Mouse (Mus musculus) bone marrow macrophage, adult 2 months (primary cell): ENCODE measurements around the gene Ppp2r5d. TPM values are rescaled to one million over a fixed set of nuclear protein-coding genes. Genes with fewer than 3 reads are reported as not detected.
A peak's percentile ranks its signal among the peaks of the same experiment; 100 is the strongest.

Source experiments
- H3K27ac ChIP-seq: 2 replicates; pipeline ENCODE4 v1.5.1; 2012; ENCODE audit warnings: low read depth, low read length; ENCODE audit not compliant: insufficient read depth
- H3K4me1 ChIP-seq: 2 replicates; pipeline ENCODE4 v1.6.1; 2012; ENCODE audit warnings: low read length; ENCODE audit not compliant: control insufficient read depth, insufficient read depth
- H3K4me3 ChIP-seq: 2 replicates; pipeline ENCODE4 v1.5.1; 2012; ENCODE audit warnings: mild to moderate bottlenecking, low read length, moderate library complexity; ENCODE audit not compliant: insufficient read depth
- CTCF ChIP-seq: IDR thresholded peaks from 2 replicates; pipeline ENCODE4 v1.5.1; 2012; ENCODE audit warnings: low read depth, mild to moderate bottlenecking, low read length, moderate library complexity
- POLR2A ChIP-seq: IDR thresholded peaks from 2 replicates; pipeline ENCODE4 v1.6.1; 2012; ENCODE audit warnings: mild to moderate bottlenecking, low read depth, low read length, borderline replicate concordance
- polyA plus RNA-seq: library from polyadenylated mRNA; stranded (reverse); fragments of >200 nt; gene quantifications from 2 replicates; pipeline ENCODE4 v1.2.4, GENCODE M21; 2012; ENCODE audit not compliant: missing spikeins, insufficient read depth, insufficient read length

Gene Ppp2r5d
- polyA plus RNA-seq, 1 experiment, result 38.2 TPM

GRCm38 (mm10) chr17:46721077-46721476, 16.2 kb upstream of the Ppp2r5d start:
- no peak overlapping the region for H3K27ac ChIP-seq
- no peaks in the 10 kb centered on the region for H3K4me1 ChIP-seq
- TF ChIP-seq POLR2A, result no peak
- no peak for TF ChIP-seq CTCF
- no peak overlapping the region for H3K4me3 ChIP-seq

DNA sequence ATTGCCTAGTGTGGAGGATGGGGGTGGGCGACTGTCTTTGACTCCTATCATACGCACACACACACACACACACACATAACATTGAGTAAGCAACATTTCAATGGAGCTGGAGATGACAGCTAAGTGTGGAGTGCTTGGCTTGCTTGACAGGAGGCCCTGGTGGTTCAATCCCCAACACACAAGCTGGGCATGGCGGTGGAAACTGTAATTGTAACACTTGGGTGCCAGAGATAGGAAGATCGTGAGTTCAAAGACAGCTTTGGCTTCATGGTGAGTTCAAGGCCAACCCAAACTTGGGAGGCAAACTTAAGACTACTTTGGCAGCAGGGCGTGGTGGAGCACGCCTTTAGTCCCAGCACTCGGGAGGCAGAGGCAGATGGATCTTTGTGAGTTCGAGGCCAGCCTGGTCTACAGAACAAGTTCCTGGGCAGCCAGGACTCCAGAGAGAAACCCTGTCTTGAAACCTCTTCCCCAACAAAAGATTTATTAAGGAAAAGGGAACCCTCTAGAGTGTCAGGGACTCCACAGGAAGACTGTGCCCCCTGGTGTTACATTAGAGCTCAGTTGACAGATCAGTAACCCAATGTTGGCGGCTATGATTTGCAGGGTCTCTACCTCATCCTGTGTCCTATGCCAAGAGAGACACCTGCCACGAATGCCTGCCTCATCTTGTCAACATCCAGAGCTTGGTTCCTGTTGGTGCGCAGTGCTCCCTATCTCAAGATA, 10.0 kb upstream of the Ppp2r5d start:
- H3K4me1 ChIP-seq, result peaks cover 8% of the 10 kb centered on the region; the same call in 1 of the 2 replicates
- no peak overlapping the region for H3K4me3 ChIP-seq
- TF ChIP-seq POLR2A, result no peak
- TF ChIP-seq CTCF, result no peak
- no peak overlapping the region for H3K27ac ChIP-seq

DNA sequence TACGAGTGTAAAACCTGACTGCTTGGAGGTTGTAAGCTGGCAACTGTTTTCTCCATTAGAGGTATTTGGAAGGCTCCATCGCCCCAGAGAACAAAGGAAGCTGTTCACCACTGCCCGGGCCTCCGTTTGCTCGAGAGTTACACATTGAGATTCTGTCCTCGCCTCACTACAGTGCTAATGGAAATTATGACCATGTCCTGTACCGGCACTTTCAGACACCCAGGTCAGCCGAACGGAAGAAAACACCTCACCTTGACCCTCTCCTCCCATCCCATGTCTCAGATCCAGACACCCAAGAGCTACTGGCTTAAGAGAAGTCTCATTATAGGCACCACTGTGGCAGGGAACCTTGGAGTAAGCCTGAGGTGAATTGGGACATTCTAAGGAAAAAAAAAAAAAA, 8.9 kb upstream of the Ppp2r5d start:
- TF ChIP-seq POLR2A (no peak), CTCF (no peak)
- Histone ChIP-seq H3K4me3 (no peak overlapping the region), H3K27ac (no peak overlapping the region), H3K4me1 (peaks cover 8% of the 10 kb centered on the region; the same call in 1 of the 2 replicates)

DNA sequence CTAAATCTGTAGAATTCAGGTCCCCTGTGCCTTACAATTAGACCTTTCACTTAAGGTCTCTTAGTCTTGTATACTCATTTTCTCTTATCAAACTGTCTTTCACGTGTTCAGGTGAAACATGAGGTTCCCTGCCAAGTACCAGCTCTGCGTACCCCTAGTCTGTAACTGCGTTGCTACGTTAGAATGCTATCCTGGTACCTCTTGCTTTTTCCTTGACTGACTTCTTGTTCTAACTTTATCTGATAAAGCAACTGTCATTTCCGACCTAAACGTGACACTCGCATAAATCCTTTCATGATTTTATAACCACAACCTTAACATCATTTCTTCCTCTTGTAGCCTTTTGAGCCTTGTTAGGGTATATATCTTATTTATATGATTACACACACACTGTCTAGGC, 7.5 kb upstream of the Ppp2r5d start:
- Histone ChIP-seq H3K4me3 (peak overlapping the region; percentile 95), H3K4me1 (peaks cover 8% of the 10 kb centered on the region; the same call in 1 of the 2 replicates), H3K27ac (no peak overlapping the region)
- TF ChIP-seq POLR2A (no peak), CTCF (no peak)

DNA sequence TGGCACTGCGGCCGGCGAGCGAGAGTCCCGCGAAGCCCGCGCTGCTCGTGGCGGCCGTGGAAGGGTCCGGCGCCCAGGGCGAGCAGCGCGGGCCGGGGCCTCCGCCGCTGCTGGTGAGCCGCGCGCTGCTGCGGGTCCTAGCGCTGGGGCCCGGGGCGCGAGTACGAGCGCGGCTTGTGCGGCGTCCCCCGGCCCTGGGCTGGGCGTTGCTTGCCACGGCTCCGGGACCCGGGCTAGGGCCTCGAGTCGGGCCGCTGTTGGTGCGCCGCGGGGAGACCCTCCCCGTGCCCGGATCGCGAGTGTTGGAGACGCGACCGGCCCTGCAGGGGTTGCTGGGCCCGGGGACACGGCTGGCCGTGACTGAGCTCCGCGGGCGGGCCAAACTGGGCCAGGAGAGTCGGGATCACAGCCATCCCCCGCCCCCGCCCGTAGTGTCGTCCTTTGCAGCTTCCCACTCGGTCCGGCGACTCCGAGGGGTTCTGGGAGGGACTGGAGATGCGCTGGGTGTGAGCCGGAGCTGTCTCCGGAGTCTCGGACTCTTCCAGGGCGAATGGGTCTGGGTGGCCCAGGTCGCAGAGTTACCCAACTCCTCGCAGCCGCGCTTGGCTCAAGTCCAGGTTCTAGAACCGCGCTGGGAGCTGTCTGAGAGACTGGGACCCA, 6.8 kb upstream of the Ppp2r5d start:
- Histone ChIP-seq H3K27ac (peak overlapping the region; percentile 39), H3K4me1 (peaks cover 8% of the 10 kb centered on the region; the same call in 1 of the 2 replicates), H3K4me3 (peak overlapping the region; percentile 95)
- TF ChIP-seq POLR2A (no peak), CTCF (no peak)

- Histone ChIP-seq H3K4me3 (peak within 1 kb of the TSS; percentile 95), H3K27ac (peak within 1 kb of the TSS; percentile 39), H3K4me1 (peaks cover 8% of the 10 kb centered on the region; the same call in 1 of the 2 replicates)
- TF ChIP-seq CTCF (0 out of 2 replicates have a peak, but pooled peaks have one; percentile 13), POLR2A (no peak)
These were observed 6.2 kb upstream of the Ppp2r5d start, which contains the start of gene Pex6 for GRCm38 (mm10) chr17:46710959-46711597. Pex6 (plus strand) TSS chr17:46711463.

GRCm38 (mm10) chr17:46706375-46707089, 1.6 kb upstream of the Ppp2r5d start:
- Histone ChIP-seq H3K4me3 (no peak overlapping the region), H3K27ac (no peak overlapping the region), H3K4me1 (peaks cover 13% of the 10 kb centered on the region)
- TF ChIP-seq CTCF (no peak), POLR2A (no peak)

DNA sequence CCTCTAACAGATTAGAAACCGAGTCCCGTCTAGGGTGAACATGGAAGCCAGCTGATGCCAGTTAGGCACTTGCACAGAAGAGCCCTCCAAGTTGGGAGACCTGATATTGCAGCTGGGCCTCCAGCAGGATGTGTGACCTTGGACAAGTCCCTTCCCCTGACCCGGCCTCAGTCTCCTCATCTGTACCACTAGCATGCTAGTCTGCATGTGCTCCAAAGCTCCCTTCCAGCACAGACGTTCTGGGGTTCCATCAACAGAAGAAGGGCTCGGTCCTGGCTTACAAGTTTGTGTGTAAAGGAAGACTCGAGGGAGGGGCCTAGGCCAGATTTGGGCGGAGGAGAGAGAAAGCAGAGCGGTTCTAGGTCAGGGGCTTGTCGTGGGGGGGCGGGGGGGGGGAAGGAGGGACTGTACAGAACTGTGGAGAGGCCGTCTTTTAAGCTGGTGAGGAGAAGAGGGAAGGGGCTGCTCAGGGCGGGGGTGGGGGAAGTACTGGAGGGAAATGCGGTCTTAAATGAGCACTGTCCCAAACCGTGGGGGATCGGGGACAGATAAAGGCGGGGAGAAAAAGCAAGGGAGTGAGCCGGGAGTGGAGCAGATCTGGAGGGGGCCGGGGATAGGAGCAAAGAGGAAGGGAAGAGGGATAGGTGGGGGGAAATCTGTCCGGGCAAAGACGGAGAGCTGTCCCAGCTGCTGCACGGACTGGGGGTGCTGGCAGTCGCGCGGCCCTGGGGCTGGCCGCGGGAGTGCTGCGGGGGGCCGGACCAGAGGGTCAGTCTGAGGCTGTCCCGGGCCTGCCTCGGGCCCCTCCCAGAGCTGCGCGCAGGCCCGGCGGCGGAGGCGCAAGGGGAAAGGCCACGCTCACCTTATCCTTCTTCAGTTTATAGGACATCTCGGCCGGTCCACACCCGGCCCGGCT, 682 bp downstream of the Ppp2r5d start:
- Histone ChIP-seq H3K27ac (peak overlapping the region; percentile 25), H3K4me1 (peaks cover 9% of the 10 kb centered on the region), H3K4me3 (peak overlapping the region; percentile 76)
- TF ChIP-seq POLR2A (no peak), CTCF (no peak)
